Mouse (Mus musculus): ENCODE measurements around the gene Tepsin.
A peak's percentile ranks its signal among the peaks of the same experiment; 100 is the strongest.

Tepsin gene

GRCm38 (mm10) chr11:120111033-120111432, 12.5 kb upstream of the Tepsin start:
- DNase-seq (ENCODE audit: inconsistent ontology term), result peak; percentile 26

GRCm38 (mm10) chr11:120110554-120110953, 12.0 kb upstream of the Tepsin start:
- no peak for DNase-seq (ENCODE audit: inconsistent ontology term)

- DNase-seq (ENCODE audit: inconsistent ontology term), result no peak
Observed at GRCm38 (mm10) chr11:120109558-120110210, 11.2 kb upstream of the Tepsin start.

GRCm38 (mm10) chr11:120107796-120108195, 9.3 kb upstream of the Tepsin start:
- no peak for DNase-seq (ENCODE audit: inconsistent ontology term)

GRCm38 (mm10) chr11:120107026-120107425, 8.5 kb upstream of the Tepsin start:
- DNase-seq (ENCODE audit: inconsistent ontology term), result no peak

- no peak for DNase-seq (ENCODE audit: inconsistent ontology term)
Observed at GRCm38 (mm10) chr11:120103431-120103997, 5.0 kb upstream of the Tepsin start.

GRCm38 (mm10) chr11:120101036-120101435, 2.5 kb upstream of the Tepsin start:
- DNase-seq (ENCODE audit: inconsistent ontology term), result peak; percentile 55

GRCm38 (mm10) chr11:120092817-120093591, 5.5 kb downstream of the Tepsin start:
- DNase-seq (ENCODE audit: inconsistent ontology term), result no peak

- no peak for DNase-seq (ENCODE audit: inconsistent ontology term)
Observed at GRCm38 (mm10) chr11:120090661-120091060, 7.9 kb downstream of the Tepsin start.

- DNase-seq (ENCODE audit: inconsistent ontology term), result peak; percentile 98
Observed at GRCm38 (mm10) chr11:120086702-120087152, 11.8 kb downstream of the Tepsin start, which contains the start of gene Cep131. TSS of gene Cep131 (minus strand) at chr11:120086827.

GRCm38 (mm10) chr11:120085891-120086627, 12.5 kb downstream of the Tepsin start:
- DNase-seq (ENCODE audit: inconsistent ontology term), result peak; percentile 49

- no peak for DNase-seq (ENCODE audit: inconsistent ontology term)
Observed at GRCm38 (mm10) chr11:120080282-120080681, 18.2 kb downstream of the Tepsin start.

- no peak for DNase-seq (ENCODE audit: inconsistent ontology term)
Observed at GRCm38 (mm10) chr11:120076191-120076590, 22.3 kb downstream of the Tepsin start.

GRCm38 (mm10) chr11:120072986-120073647, 25.4 kb downstream of the Tepsin start:
- no peak for DNase-seq (ENCODE audit: inconsistent ontology term)

- DNase-seq (ENCODE audit: inconsistent ontology term), result no peak
Observed at GRCm38 (mm10) chr11:120071731-120072320, 26.7 kb downstream of the Tepsin start.

GRCm38 (mm10) chr11:120071065-120071464, 27.5 kb downstream of the Tepsin start:
- DNase-seq (ENCODE audit: inconsistent ontology term), result peak; percentile 39

- no peak for DNase-seq (ENCODE audit: inconsistent ontology term)
Observed at GRCm38 (mm10) chr11:120070286-120070930, 28.1 kb downstream of the Tepsin start.

- DNase-seq (ENCODE audit: inconsistent ontology term), result no peak
Observed at GRCm38 (mm10) chr11:120069261-120069660, 29.3 kb downstream of the Tepsin start.

- no peak for DNase-seq (ENCODE audit: inconsistent ontology term)
Observed at GRCm38 (mm10) chr11:120067834-120068233, 30.7 kb downstream of the Tepsin start.

GRCm38 (mm10) chr11:120065291-120065690, 33.2 kb downstream of the Tepsin start:
- DNase-seq (ENCODE audit: inconsistent ontology term), result peak; percentile 25
